Mouse (Mus musculus) MEL (cell line): ENCODE data around the gene Rnf26. TPM values are rescaled to one million over a fixed set of nuclear protein-coding genes. Genes with fewer than 3 reads are reported as not detected.

Source experiments
- DNase-seq: peaks from one replicate; pipeline ENCODE4 v3.0.0; 2011; ENCODE audit warnings: low read depth, low spot score
- H3K27ac ChIP-seq: 2 replicates; pipeline ENCODE4 v1.5.1; 2012; ENCODE audit warnings: low read depth, mild to moderate bottlenecking, control low read depth, low read length, moderate library complexity; ENCODE audit not compliant: control insufficient read depth
- H3K27me3 ChIP-seq, 2 experiments: fragments of 150-350 bp in 1 of 2; sonication (generic) in 1 of 2; 2 replicates each; pipeline ENCODE4 v1.6.1; 2012; ENCODE audit warnings: low read length in 2 of 2, mild to moderate bottlenecking in 2 of 2, improper control_type of control experiment in 1 of 2, moderate library complexity in 1 of 2; ENCODE audit not compliant: insufficient read depth in 2 of 2, control insufficient read depth in 1 of 2
- H3K36me3 ChIP-seq, 2 experiments: 2 replicates each; pipeline ENCODE4 v1.6.1; 2012 to 2014; ENCODE audit warnings: low read length in 2 of 2, improper control_type of control experiment in 1 of 2, inconsistent platforms in 1 of 2, mild to moderate bottlenecking in 1 of 2; ENCODE audit not compliant: insufficient read depth in 2 of 2, control insufficient read depth in 1 of 2
- H3K4me1 ChIP-seq, 2 experiments: fragments of 150-350 bp in 1 of 2; sonication (generic) in 1 of 2; 2 replicates each; pipeline ENCODE4 v1.6.1; 2012; ENCODE audit warnings: low read length in 2 of 2, improper control_type of control experiment in 1 of 2, mild to moderate bottlenecking in 1 of 2; ENCODE audit not compliant: insufficient read depth in 2 of 2, control insufficient read depth in 1 of 2
- H3K4me3 ChIP-seq, 2 experiments: fragments of 150-350 bp in 1 of 2; sonication (generic) in 1 of 2; 2 replicates each; pipeline ENCODE4 v1.5.1; 2012; ENCODE audit warnings: low read depth in 2 of 2, low read length in 2 of 2, mild to moderate bottlenecking in 2 of 2, moderate library complexity in 2 of 2, control low read depth in 1 of 2, improper control_type of control experiment in 1 of 2; ENCODE audit not compliant: control insufficient read depth in 1 of 2, insufficient read depth in 1 of 2
- H3K79me2 ChIP-seq: 2 replicates; pipeline ENCODE4 v1.6.1; 2012; ENCODE audit warnings: mild to moderate bottlenecking, low read length, moderate library complexity; ENCODE audit not compliant: control insufficient read depth, poor library complexity, insufficient read depth
- H3K9ac ChIP-seq: 2 replicates; pipeline ENCODE4 v1.6.1; 2012; ENCODE audit warnings: low read depth, mild to moderate bottlenecking, control low read depth, low read length, moderate library complexity; ENCODE audit not compliant: control insufficient read depth, poor library complexity, severe bottlenecking
- H3K9me3 ChIP-seq: fragments of 150-350 bp; sonication (generic); replicated peaks from 2 replicates; pipeline ENCODE4 v1.6.1; 2012; ENCODE audit warnings: mild to moderate bottlenecking, low read length, improper control_type of control experiment, moderate library complexity; ENCODE audit not compliant: insufficient read depth
- CHD1 ChIP-seq: IDR thresholded peaks from 2 replicates; pipeline ENCODE4 v1.6.1; 2012; ENCODE audit warnings: low read depth, mild to moderate bottlenecking, inconsistent platforms, low read length, improper control_type of control experiment
- E2F4 ChIP-seq: IDR thresholded peaks from 2 replicates; pipeline ENCODE4 v1.6.1; 2011; ENCODE audit warnings: low read depth, low read length, improper control_type of control experiment, borderline replicate concordance
- ELF1 ChIP-seq: IDR thresholded peaks from 2 replicates; pipeline ENCODE4 v1.6.1; 2014; ENCODE audit warnings: low read depth, mild to moderate bottlenecking, inconsistent platforms, low read length, improper control_type of control experiment, moderate library complexity
- EP300 ChIP-seq, 2 experiments: IDR thresholded peaks; 2 replicates each; pipeline ENCODE4 v1.6.1; 2011; ENCODE audit warnings: improper control_type of control experiment in 2 of 2, low read length in 2 of 2, low read depth in 1 of 2, mild to moderate bottlenecking in 1 of 2
- ETS1 ChIP-seq: IDR thresholded peaks from 2 replicates; pipeline ENCODE4 v1.6.1; 2012; ENCODE audit warnings: low read depth, mild to moderate bottlenecking, inconsistent platforms, low read length, improper control_type of control experiment, moderate library complexity
- GABPA ChIP-seq: IDR thresholded peaks from 2 replicates; pipeline ENCODE4 v1.6.1; 2012; ENCODE audit warnings: low read depth, mild to moderate bottlenecking, inconsistent platforms, low read length, improper control_type of control experiment, moderate library complexity
- GATA1 ChIP-seq: IDR thresholded peaks from 2 replicates; pipeline ENCODE4 v1.6.1; 2011; ENCODE audit warnings: low read depth, low read length, improper control_type of control experiment
- KAT2A ChIP-seq: conservative IDR thresholded peaks from 2 replicates; pipeline ENCODE4 v1.6.1; 2012; ENCODE audit warnings: low read depth, low read length, improper control_type of control experiment, inconsistent platforms
- MAFK ChIP-seq: IDR thresholded peaks from 2 replicates; pipeline ENCODE4 v1.6.1; 2011; ENCODE audit warnings: low read depth, mild to moderate bottlenecking, low read length, improper control_type of control experiment, borderline replicate concordance
- MXI1 ChIP-seq: IDR thresholded peaks from 2 replicates; pipeline ENCODE4 v1.6.1; 2011; ENCODE audit warnings: mild to moderate bottlenecking, low read depth, low read length, improper control_type of control experiment
- MYC ChIP-seq: IDR thresholded peaks from 2 replicates; pipeline ENCODE4 v1.6.1; 2011; ENCODE audit warnings: low read depth, mild to moderate bottlenecking, low read length, improper control_type of control experiment, moderate library complexity
- POLR2A ChIP-seq, 2 experiments: IDR thresholded peaks; 2 replicates each; pipeline ENCODE4 v1.6.1; 2011 to 2012; ENCODE audit warnings: low read length in 2 of 2, mild to moderate bottlenecking in 2 of 2, control low read depth in 1 of 2, improper control_type of control experiment in 1 of 2, low read depth in 1 of 2, moderate library complexity in 1 of 2; ENCODE audit not compliant: control insufficient read depth in 1 of 2, insufficient read depth in 1 of 2, poor library complexity in 1 of 2
- POLR2AphosphoS5 ChIP-seq: IDR thresholded peaks from 2 replicates; pipeline ENCODE4 v1.6.1; 2012; ENCODE audit warnings: low read depth, borderline replicate concordance, mild to moderate bottlenecking, inconsistent platforms, low read length, moderate library complexity, mixed read lengths
- RCOR1 ChIP-seq: IDR thresholded peaks from 2 replicates; pipeline ENCODE4 v1.6.1; 2012; ENCODE audit warnings: low read depth, mild to moderate bottlenecking, inconsistent platforms, low read length, improper control_type of control experiment
- TAL1 ChIP-seq: IDR thresholded peaks from 2 replicates; pipeline ENCODE4 v1.6.1; 2012; ENCODE audit warnings: mild to moderate bottlenecking, inconsistent platforms, low read length, moderate library complexity, mixed read lengths
- TCF12 ChIP-seq: IDR thresholded peaks from 2 replicates; pipeline ENCODE4 v1.6.1; 2014; ENCODE audit warnings: low read depth, mild to moderate bottlenecking, inconsistent platforms, low read length, improper control_type of control experiment, moderate library complexity
- UBTF ChIP-seq: IDR thresholded peaks from 2 replicates; pipeline ENCODE4 v1.6.1; 2012; ENCODE audit warnings: low read depth, mild to moderate bottlenecking, inconsistent platforms, low read length, improper control_type of control experiment, moderate library complexity, borderline replicate concordance; ENCODE audit not compliant: insufficient read depth
- ZMIZ1 ChIP-seq: IDR thresholded peaks from 2 replicates; pipeline ENCODE4 v1.6.1; 2012; ENCODE audit warnings: low read depth, mild to moderate bottlenecking, inconsistent platforms, low read length, improper control_type of control experiment, moderate library complexity
- ZNF384 ChIP-seq: IDR thresholded peaks from 2 replicates; pipeline ENCODE4 v1.6.1; 2012; ENCODE audit warnings: low read depth, mild to moderate bottlenecking, inconsistent platforms, low read length, improper control_type of control experiment
- polyA plus RNA-seq, 2 experiments: library from polyadenylated mRNA; stranded (reverse) in 1 of 2; unstranded in 1 of 2; fragments of >175 nt in 1 of 2; fragments of >200 nt in 1 of 2; gene quantifications; 2 replicates each; pipeline versions ENCODE4 v1.2.1 to v1.2.4; 2012; ENCODE audit warnings: low replicate concordance in 2 of 2, low read depth in 1 of 2; ENCODE audit not compliant: insufficient read length in 2 of 2, insufficient read depth in 1 of 2, missing spikeins in 1 of 2
- total RNA-seq: library from RNA; depleted of rRNA; stranded (reverse); fragments of 300-350 nt; gene quantifications from 2 replicates; pipeline ENCODE4 v1.2.3, GENCODE M21; 2012

Gene Rnf26
- total and polyA plus RNA-seq, 3 experiments, result 14.0 to 55.1 TPM; not detected in 1

DNA sequence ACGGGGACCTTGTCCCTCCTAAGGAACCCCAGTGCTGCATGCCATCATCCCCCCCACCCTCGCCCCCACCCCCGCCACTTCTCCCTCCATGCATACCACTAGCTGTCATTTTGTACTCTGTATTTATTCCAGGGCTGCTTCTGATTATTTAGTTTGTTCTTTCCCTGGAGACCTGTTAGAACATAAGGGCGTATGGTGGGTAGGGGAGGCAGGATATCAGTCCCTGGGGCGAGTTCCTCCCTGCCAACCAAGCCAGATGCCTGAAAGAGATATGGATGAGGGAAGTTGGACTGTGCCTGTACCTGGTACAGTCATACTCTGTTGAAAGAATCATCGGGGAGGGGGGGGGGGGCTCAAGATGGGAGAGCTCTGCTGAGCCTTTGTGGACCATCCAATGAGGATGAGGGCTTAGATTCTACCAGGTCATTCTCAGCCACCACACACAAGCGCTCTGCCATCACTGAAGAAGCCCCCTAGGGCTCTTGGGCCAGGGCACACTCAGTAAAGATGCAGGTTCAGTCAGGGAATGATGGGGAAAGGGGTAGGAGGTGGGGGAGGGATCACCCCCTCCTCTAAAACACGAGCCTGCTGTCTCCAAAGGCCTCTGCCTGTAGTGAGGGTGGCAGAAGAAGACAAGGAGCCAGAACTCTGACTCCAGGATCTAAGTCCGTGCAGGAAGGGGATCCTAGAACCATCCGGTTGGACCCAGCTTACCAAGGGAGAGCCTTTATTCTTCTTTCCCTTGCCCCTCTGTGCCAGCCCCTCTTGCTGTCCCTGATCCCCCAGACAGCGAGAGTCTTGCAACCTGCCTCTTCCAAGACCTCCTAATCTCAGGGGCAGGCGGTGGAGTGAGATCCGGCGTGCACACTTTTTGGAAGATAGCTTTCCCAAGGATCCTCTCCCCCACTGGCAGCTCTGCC is 65.5 kb downstream of the Rnf26 start:
- peak overlapping the region; percentile 17; the same call in 1 of the 2 replicates for H3K27ac ChIP-seq
- peaks cover 0 to 33% of the 10 kb centered on the region in 2 experiments; a peak in 2 of 4 replicates for H3K36me3 ChIP-seq
- no peaks in the 10 kb centered on the region for H3K27me3 ChIP-seq
- no peak overlapping the region; the same call in 1 of the 2 replicates for H3K9ac ChIP-seq
- H3K9me3 ChIP-seq, result no peaks in the 10 kb centered on the region
- H3K79me2 ChIP-seq, result no peaks in the 10 kb centered on the region
- no peak for TF ChIP-seq ZMIZ1
- TF ChIP-seq ZNF384, result no peak
- no peak for TF ChIP-seq E2F4
- TF ChIP-seq TAL1, result peak; percentile 71
- TF ChIP-seq MYC, result no peak
- TF ChIP-seq RCOR1, result peak; percentile 45; the same call in 1 of the 2 replicates
- peak; percentile 81 for TF ChIP-seq TCF12
- no peak for TF ChIP-seq UBTF
- no peak for TF ChIP-seq ELF1
- peak; percentile 80 for TF ChIP-seq GATA1
- peak; percentile 70 to 85 for TF ChIP-seq EP300 (IDR thresholded peaks at IDR 0.05; ENCODE audit: low read depth in 1 of 2, low read length in 2 of 2)
- TF ChIP-seq GABPA, result no peak
- peak; percentile 61 for TF ChIP-seq ETS1
- no peak for TF ChIP-seq MAFK
- no peak for TF ChIP-seq POLR2A (IDR thresholded peaks at IDR 0.05; ENCODE audit: control insufficient read depth in 1 of 2, insufficient read depth in 1 of 2, low read depth in 1 of 2, low read length in 2 of 2, poor library complexity in 1 of 2)
- TF ChIP-seq MXI1, result no peak
- TF ChIP-seq KAT2A, result no peak
- no peak for TF ChIP-seq POLR2AphosphoS5
- TF ChIP-seq, all 39 proteins: peak for 6
- DNase-seq, result peak; percentile 66
- H3K4me1 ChIP-seq, result peaks cover 5 to 46% of the 10 kb centered on the region in 2 experiments
- H3K4me3 ChIP-seq, result no peak overlapping the region

DNA sequence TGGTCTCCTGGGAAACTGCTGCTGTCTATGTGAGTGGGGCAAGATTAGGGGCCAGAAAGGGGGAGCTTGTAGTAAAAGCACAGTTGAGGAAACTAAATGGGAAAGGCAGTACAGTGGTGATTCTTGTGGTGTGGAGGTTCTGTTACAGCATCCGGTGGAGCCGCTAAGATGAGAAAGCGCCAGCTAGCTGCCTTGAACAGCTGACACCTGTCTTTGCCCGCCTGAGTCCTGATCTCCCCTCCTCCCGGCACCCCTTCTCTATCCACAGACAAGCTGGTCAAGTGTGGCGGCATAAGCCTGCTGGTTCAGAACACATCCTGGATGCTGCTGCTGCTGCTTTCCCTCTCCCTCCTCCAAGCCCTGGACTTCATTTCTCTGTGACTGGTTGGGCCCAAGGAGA is 66.2 kb downstream of the Rnf26 start:
- Histone ChIP-seq H3K9me3 (no peaks in the 10 kb centered on the region), H3K27me3 (no peaks in the 10 kb centered on the region), H3K9ac (peak overlapping the region; percentile 28), H3K79me2 (no peaks in the 10 kb centered on the region), H3K4me1 (peaks cover 5 to 46% of the 10 kb centered on the region in 2 experiments), H3K27ac (peak overlapping the region; percentile 17; the same call in 1 of the 2 replicates), H3K36me3 (peaks cover 0 to 33% of the 10 kb centered on the region in 2 experiments; a peak in 2 of 4 replicates), H3K4me3 (no peak overlapping the region; a peak in 1 of 4 replicates)
- TF ChIP-seq CHD1, result no peak
- peak; percentile 53; the same call in 1 of the 2 replicates for TF ChIP-seq ZNF384
- DNase-seq, result peak; percentile 36
